Mouse (Mus musculus): ENCODE data around the gene Arhgap29. TPM values are rescaled to one million over a fixed set of nuclear protein-coding genes. Genes with fewer than 3 reads are reported as not detected.
A peak's percentile ranks its signal among the peaks of the same experiment; 100 is the strongest.

Arhgap29 gene
- total and polyA plus RNA-seq, 3 experiments, result 1.2 to 25.1 (median 5.1) TPM

DNA sequence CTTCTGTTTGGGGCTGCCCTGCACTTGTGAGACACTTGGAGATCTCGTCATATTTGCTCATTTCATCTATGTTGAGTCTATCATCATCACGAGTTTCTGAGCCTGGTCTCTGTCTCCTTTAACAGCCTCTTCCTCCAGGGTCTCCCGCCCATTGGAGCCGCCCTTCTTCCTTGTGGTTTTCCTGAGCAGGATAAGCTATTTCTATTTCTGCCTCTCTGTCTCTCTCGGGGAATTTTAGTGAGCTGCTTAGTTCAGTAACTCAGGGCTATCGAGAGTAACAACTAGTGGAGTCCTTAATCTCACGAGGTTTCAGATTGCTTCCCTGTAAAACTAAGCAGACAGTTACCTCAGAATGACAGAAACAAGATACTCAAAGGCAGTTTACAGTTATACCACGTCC, 90.8 kb downstream of the Arhgap29 start:
- no peak for ATAC-seq (ENCODE audit: extremely low read depth, insufficient number of reproducible peaks, low FRiP score, poor library complexity, severe bottlenecking)
- no peak for TF ChIP-seq POLR2AphosphoS5 (IDR thresholded peaks at IDR 0.05; ENCODE audit: insufficient replicate concordance, low read depth, low read length)
- TF ChIP-seq TAL1 (conservative IDR thresholded peaks at IDR 0.05; ENCODE audit: low read depth, low read length), result no peak
- no peak for TF ChIP-seq CTCF (IDR thresholded peaks at IDR 0.05; ENCODE audit: low read depth, low read length)
- TF ChIP-seq GATA2 (IDR thresholded peaks at IDR 0.05; ENCODE audit: borderline replicate concordance, low read depth, low read length), result no peak
- TF ChIP-seq GATA1 (IDR thresholded peaks at IDR 0.05; ENCODE audit: borderline replicate concordance, low read length), result no peak
- H3K36me3 ChIP-seq (replicated peaks), result no peaks in the 10 kb centered on the region
- no peaks in the 10 kb centered on the region for H3K4me1 ChIP-seq (ENCODE audit: insufficient read depth, low read depth, low read length)
- no peak for DNase-seq (ENCODE audit: low spot score)
- no peak overlapping the region for H3K4me3 ChIP-seq (ENCODE audit: low read depth, low read length)
- H3K27me3 ChIP-seq (ENCODE audit: insufficient read depth, low read length), result no peaks in the 10 kb centered on the region
- H3K9me3 ChIP-seq (replicated peaks), result no peaks in the 10 kb centered on the region

DNA sequence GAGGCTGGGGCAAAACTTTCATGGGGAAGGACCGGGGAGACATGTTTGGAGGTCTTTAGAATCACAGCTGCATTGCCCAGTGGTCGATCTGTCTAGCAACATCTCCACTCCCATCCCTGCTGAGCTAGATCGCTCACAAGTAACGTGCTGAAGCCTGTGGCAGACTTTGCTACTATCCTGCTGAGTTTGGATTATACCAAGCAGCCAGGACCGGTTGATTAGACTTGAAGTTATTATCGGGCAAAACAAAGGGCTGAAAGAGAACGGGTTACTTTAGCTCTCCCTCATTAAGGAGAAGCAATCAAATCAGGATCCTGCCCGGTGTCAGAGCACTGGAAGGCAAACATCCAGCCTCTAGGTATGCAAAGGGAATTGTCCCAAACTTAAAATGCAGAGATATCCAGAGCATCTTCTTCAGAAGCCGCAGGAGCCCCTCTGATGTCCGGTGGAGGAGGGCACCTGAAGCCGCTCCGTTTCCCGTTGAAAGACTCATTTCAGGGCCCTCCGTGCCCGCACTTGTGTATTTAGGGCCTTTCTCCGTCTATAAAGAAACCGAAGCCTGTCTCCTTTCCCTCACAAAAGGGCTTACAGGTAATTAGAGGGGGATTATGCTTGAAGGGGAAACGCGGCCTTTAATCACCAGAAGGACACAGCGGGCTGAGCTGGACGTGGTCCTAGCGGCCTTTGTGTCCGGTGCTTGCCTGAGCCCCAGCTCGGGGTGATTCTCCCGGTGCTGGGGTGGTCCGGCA, 91.6 kb downstream of the Arhgap29 start, which contains the start of gene Abca4:
Abca4 (plus strand) TSS at position 645 of the 749 bp plus-strand sequence.
- no peaks in the 10 kb centered on the region for H3K27me3 ChIP-seq (ENCODE audit: insufficient read depth, low read length)
- TF ChIP-seq GATA1 (IDR thresholded peaks at IDR 0.05; ENCODE audit: borderline replicate concordance, low read length), result no peak
- TF ChIP-seq TAL1 (conservative IDR thresholded peaks at IDR 0.05; ENCODE audit: low read depth, low read length), result no peak
- TF ChIP-seq CTCF (IDR thresholded peaks at IDR 0.05; ENCODE audit: low read depth, low read length), result no peak
- no peak for TF ChIP-seq GATA2 (IDR thresholded peaks at IDR 0.05; ENCODE audit: borderline replicate concordance, low read depth, low read length)
- H3K4me3 ChIP-seq (ENCODE audit: low read depth, low read length), result no peak within 1 kb of the TSS
- H3K9me3 ChIP-seq (replicated peaks), result no peaks in the 10 kb centered on the region
- H3K36me3 ChIP-seq (replicated peaks), result no peaks in the 10 kb centered on the region
- ATAC-seq (ENCODE audit: extremely low read depth, insufficient number of reproducible peaks, low FRiP score, poor library complexity, severe bottlenecking) (no peak), DNase-seq (ENCODE audit: low spot score) (no peak)
- 0 out of 2 replicates have a peak, but pooled peaks cover under 1% of the 10 kb centered on the region for H3K4me1 ChIP-seq (ENCODE audit: insufficient read depth, low read depth, low read length)

DNA sequence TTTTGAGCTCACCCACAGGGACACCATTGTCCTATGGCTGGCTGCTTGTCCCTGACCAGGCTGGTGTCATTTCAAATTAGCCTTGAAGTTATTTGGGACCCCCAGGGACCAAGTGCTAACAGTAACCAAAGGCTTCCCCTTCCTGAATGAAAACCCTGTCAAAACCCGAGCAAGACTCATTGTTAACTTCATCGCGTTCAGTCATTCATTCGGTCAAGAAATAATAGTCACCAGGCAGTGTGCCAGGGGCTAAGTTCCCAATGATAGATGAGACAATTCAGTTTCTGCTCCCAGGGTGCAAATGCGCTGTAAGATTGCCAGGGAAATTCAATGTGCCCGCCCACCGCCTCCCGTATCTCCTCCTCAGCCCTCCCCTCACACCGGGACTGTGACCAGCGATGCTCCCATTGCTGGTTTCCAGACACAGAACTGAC, 93.9 kb downstream of the Arhgap29 start:
- Histone ChIP-seq H3K4me1 (ENCODE audit: insufficient read depth, low read depth, low read length) (peaks cover 3% of the 10 kb centered on the region; the same call in 1 of the 2 replicates), H3K4me3 (ENCODE audit: low read depth, low read length) (no peak overlapping the region), H3K9me3 (replicated peaks) (no peaks in the 10 kb centered on the region), H3K36me3 (replicated peaks) (no peaks in the 10 kb centered on the region), H3K27me3 (ENCODE audit: insufficient read depth, low read length) (peaks cover 4% of the 10 kb centered on the region; the same call in 1 of the 2 replicates)
- TF ChIP-seq GATA1 (IDR thresholded peaks at IDR 0.05; ENCODE audit: borderline replicate concordance, low read length) (no peak), POLR2AphosphoS5 (IDR thresholded peaks at IDR 0.05; ENCODE audit: insufficient replicate concordance, low read depth, low read length) (no peak), GATA2 (IDR thresholded peaks at IDR 0.05; ENCODE audit: borderline replicate concordance, low read depth, low read length) (no peak), CTCF (IDR thresholded peaks at IDR 0.05; ENCODE audit: low read depth, low read length) (no peak), TAL1 (conservative IDR thresholded peaks at IDR 0.05; ENCODE audit: low read depth, low read length) (no peak)
- ATAC-seq (ENCODE audit: extremely low read depth, insufficient number of reproducible peaks, low FRiP score, poor library complexity, severe bottlenecking) (no peak), DNase-seq (ENCODE audit: low spot score) (no peak)

DNA sequence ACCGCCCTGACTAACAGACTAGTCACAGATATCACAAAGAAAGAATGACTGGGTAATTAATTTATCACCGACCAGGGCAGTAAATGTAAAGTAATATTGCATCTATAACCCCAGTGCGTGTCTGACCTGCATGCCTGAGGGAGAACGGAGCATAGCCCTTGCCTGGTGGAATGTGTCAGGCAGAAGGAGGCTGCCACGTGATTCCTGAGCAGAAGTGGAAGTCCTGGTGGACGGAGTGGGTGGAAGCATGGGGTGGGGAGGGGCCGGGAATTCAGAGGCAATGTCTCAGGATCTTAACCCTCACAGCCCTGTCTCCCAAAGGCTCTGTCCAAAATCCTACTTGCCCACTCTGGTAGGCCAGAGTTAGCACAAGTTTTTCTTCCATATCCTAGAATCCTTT, 95.1 kb downstream of the Arhgap29 start:
- TF ChIP-seq POLR2AphosphoS5 (IDR thresholded peaks at IDR 0.05; ENCODE audit: insufficient replicate concordance, low read depth, low read length), result no peak
- TF ChIP-seq GATA2 (IDR thresholded peaks at IDR 0.05; ENCODE audit: borderline replicate concordance, low read depth, low read length), result no peak
- Histone ChIP-seq H3K27me3 (ENCODE audit: insufficient read depth, low read length) (peaks cover 4% of the 10 kb centered on the region; the same call in 1 of the 2 replicates), H3K36me3 (replicated peaks) (no peaks in the 10 kb centered on the region), H3K4me1 (ENCODE audit: insufficient read depth, low read depth, low read length) (peaks cover 3% of the 10 kb centered on the region; the same call in 1 of the 2 replicates), H3K4me3 (ENCODE audit: low read depth, low read length) (no peak overlapping the region), H3K9me3 (replicated peaks) (no peaks in the 10 kb centered on the region)
- ATAC-seq (ENCODE audit: extremely low read depth, insufficient number of reproducible peaks, low FRiP score, poor library complexity, severe bottlenecking), result no peak
- DNase-seq (ENCODE audit: low spot score), result no peak

DNA sequence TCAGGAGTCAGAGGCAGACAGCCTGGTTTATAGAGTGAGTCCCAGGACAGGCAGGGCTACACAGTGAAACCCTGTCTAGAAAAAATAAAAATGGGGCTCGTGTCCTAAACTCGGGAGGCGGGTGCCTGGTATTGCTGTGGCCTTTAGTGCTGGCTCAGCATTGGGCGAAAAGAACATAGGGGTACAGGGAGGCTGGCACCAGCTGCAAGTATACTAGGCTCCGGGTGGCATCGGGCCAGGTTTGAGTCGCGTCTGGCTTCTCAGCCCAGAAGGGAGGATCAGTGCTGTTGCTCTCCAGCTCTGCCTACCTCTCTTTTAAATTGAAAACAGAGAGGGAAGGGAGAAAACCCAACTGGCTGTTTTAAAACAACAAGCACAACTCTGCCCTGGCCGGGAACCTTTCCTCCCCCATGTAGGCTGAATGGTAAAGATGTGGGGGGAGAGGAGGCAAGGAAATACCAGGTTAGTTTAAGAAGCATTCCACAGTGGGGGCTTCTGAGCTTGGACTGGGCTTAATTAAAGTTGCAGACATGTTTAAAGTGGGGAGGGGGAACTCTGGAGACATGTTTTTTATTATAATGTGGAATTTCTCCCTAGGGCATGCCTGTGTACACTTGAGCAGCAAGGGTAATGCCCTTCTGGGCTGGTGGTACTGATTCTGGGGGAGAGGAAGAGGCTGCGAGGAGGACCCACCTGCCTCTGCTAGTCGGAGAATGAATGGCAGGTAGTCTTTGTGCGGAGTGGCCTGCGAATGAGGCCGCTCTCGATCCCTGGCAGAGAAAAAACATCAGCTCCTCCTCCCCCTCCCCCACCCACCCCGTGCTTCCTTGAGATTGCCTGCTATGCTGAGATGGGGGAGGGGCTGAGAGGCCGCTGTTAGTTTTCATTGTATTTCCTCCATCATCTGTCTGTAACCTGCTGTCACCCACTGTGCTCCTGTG, 95.8 kb downstream of the Arhgap29 start:
- Histone ChIP-seq H3K4me3 (ENCODE audit: low read depth, low read length) (no peak overlapping the region), H3K9me3 (replicated peaks) (no peaks in the 10 kb centered on the region), H3K36me3 (replicated peaks) (no peaks in the 10 kb centered on the region), H3K27me3 (ENCODE audit: insufficient read depth, low read length) (peaks cover 4% of the 10 kb centered on the region; the same call in 1 of the 2 replicates), H3K4me1 (ENCODE audit: insufficient read depth, low read depth, low read length) (peaks cover 3% of the 10 kb centered on the region; the same call in 1 of the 2 replicates)
- ATAC-seq (ENCODE audit: extremely low read depth, insufficient number of reproducible peaks, low FRiP score, poor library complexity, severe bottlenecking) (no peak), DNase-seq (ENCODE audit: low spot score) (no peak)
- TF ChIP-seq TAL1 (conservative IDR thresholded peaks at IDR 0.05; ENCODE audit: low read depth, low read length), result no peak
- no peak for TF ChIP-seq POLR2AphosphoS5 (IDR thresholded peaks at IDR 0.05; ENCODE audit: insufficient replicate concordance, low read depth, low read length)
- no peak for TF ChIP-seq GATA1 (IDR thresholded peaks at IDR 0.05; ENCODE audit: borderline replicate concordance, low read length)
- TF ChIP-seq GATA2 (IDR thresholded peaks at IDR 0.05; ENCODE audit: borderline replicate concordance, low read depth, low read length), result no peak
- no peak for TF ChIP-seq CTCF (IDR thresholded peaks at IDR 0.05; ENCODE audit: low read depth, low read length)

DNA sequence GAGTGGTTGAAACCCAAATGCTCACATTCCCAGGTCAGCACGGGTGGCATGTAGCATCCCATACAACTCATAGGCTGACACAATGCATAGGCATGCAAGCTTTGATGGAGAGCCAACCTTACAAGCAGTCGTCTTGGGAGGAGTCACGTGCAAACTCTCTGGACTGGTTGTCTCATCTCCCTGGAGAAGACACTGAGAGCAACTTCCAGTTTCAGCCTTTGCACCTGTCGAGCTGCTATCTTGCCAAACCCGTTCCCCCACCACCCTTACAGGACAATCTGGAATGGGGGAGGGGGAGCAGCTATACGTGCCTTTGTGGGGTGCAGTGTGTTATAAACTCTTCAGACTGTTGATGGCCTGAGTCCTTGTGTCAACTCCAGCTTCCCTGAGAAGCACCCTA, 96.8 kb downstream of the Arhgap29 start:
- Histone ChIP-seq H3K4me1 (ENCODE audit: insufficient read depth, low read depth, low read length) (peaks cover 3% of the 10 kb centered on the region; the same call in 1 of the 2 replicates), H3K27me3 (ENCODE audit: insufficient read depth, low read length) (peaks cover 4% of the 10 kb centered on the region; the same call in 1 of the 2 replicates), H3K36me3 (replicated peaks) (no peaks in the 10 kb centered on the region), H3K4me3 (ENCODE audit: low read depth, low read length) (no peak overlapping the region), H3K9me3 (replicated peaks) (no peaks in the 10 kb centered on the region)
- TF ChIP-seq GATA1 (IDR thresholded peaks at IDR 0.05; ENCODE audit: borderline replicate concordance, low read length) (no peak), POLR2AphosphoS5 (IDR thresholded peaks at IDR 0.05; ENCODE audit: insufficient replicate concordance, low read depth, low read length) (no peak), CTCF (IDR thresholded peaks at IDR 0.05; ENCODE audit: low read depth, low read length) (no peak), TAL1 (conservative IDR thresholded peaks at IDR 0.05; ENCODE audit: low read depth, low read length) (no peak), GATA2 (IDR thresholded peaks at IDR 0.05; ENCODE audit: borderline replicate concordance, low read depth, low read length) (no peak)
- no peak for DNase-seq (ENCODE audit: low spot score)
- ATAC-seq (ENCODE audit: extremely low read depth, insufficient number of reproducible peaks, low FRiP score, poor library complexity, severe bottlenecking), result 0 out of 2 replicates have a peak, but pooled peaks have one; percentile 4

Measured in G1E (cell line).